Mouse (Mus musculus): Measurements from ENCODE around the gene Gm5155. TPM values are rescaled to one million over a fixed set of nuclear protein-coding genes. Genes with fewer than 3 reads are reported as not detected.
"Not testable (repeated sequence)": the region's sequence is repeated elsewhere in the genome, so short reads cannot be mapped to it uniquely, and the experiment has no call there.

The Gm5155 gene
- not detected for total RNA-seq (2021)
- long read RNA-seq, result 0 reads

- DNase-seq (ENCODE audit: low spot score in 2 of 2), result no peak
Measured at GRCm38 (mm10) chr7:17871467-17871866, at the start of gene Gm5155. Gene Gm5155, plus strand, starts transcription at chr7:17871767.

- DNase-seq (ENCODE audit: low spot score in 2 of 2), result no peak
Measured at GRCm38 (mm10) chr7:17870776-17871175, 791 bp upstream of the Gm5155 start.

GRCm38 (mm10) chr7:17895341-17895740 lies 23.8 kb downstream of the Gm5155 start:
- DNase-seq (ENCODE audit: low spot score in 2 of 2), result not testable (repeated sequence)

GRCm38 (mm10) chr7:17903146-17903915 lies 31.8 kb downstream of the Gm5155 start:
- no peak for DNase-seq (ENCODE audit: low spot score in 2 of 2)

Other genes with a start within 250 kb of the Gm5155 start
- gene Ceacam5, start 158.5 kb upstream of the Gm5155 start, total RNA-seq (2021), result not detected
- gene Ceacam14, start 59.1 kb upstream of the Gm5155 start, total RNA-seq (2021), result not detected
- gene Ceacam11, start 100.4 kb downstream of the Gm5155 start, total RNA-seq (2021), result not detected
- not detected for gene Ceacam13, start 138.1 kb downstream of the Gm5155 start, total RNA-seq (2021)
- not detected for gene Ceacam12, start 194.2 kb downstream of the Gm5155 start, total RNA-seq (2021)